Mouse (Mus musculus) intestine, postnatal 0 days (tissue): ENCODE measurements around the gene Ankrd44. TPM values are rescaled to one million over a fixed set of nuclear protein-coding genes. Genes with fewer than 3 reads are reported as not detected.
"Not testable (repeated sequence)": the region's sequence is repeated elsewhere in the genome, so short reads cannot be mapped to it uniquely, and the experiment has no call there.

Experiments
- ATAC-seq: fragments of 200-750 bp; cut with Nextera tagmentation; 2 replicates; pipeline ENCODE4 v1.8.0; 2017; ENCODE audit warnings: mild to moderate bottlenecking, moderate TSS enrichment, moderate library complexity
- H3K27ac ChIP-seq: fragments of 300-500 bp; sonication (generic); 2 replicates; pipeline ENCODE4 v1.5.1; 2014; ENCODE audit warnings: mild to moderate bottlenecking, low read depth, low read length, moderate library complexity
- H3K27me3 ChIP-seq: fragments of 300-500 bp; sonication (generic); replicated peaks from 2 replicates; pipeline ENCODE4 v1.6.1; 2014; ENCODE audit warnings: low read length, mixed read lengths; ENCODE audit not compliant: control insufficient read depth, insufficient read depth
- H3K36me3 ChIP-seq: fragments of 300-500 bp; sonication (generic); 2 replicates; pipeline ENCODE4 v1.6.1; 2014; ENCODE audit warnings: mild to moderate bottlenecking, moderate library complexity; ENCODE audit not compliant: control insufficient read depth, insufficient read depth
- H3K4me1 ChIP-seq: fragments of 300-500 bp; sonication (generic); replicated peaks from 2 replicates; pipeline ENCODE4 v1.6.1; 2014; ENCODE audit warnings: antibody characterized with exemption, low read length, mixed read lengths; ENCODE audit not compliant: control insufficient read depth, insufficient read depth
- H3K4me2 ChIP-seq: fragments of 300-500 bp; sonication (generic); replicated peaks from 2 replicates; pipeline ENCODE4 v1.6.1; 2014; ENCODE audit warnings: low read depth, mild to moderate bottlenecking, moderate library complexity
- H3K4me3 ChIP-seq: fragments of 300-500 bp; sonication (generic); 2 replicates; pipeline ENCODE4 v1.5.1; 2014; ENCODE audit warnings: low read depth, low read length
- H3K9ac ChIP-seq: fragments of 300-500 bp; sonication (generic); 2 replicates; pipeline ENCODE4 v1.6.1; 2014; ENCODE audit warnings: mild to moderate bottlenecking, low read depth, low read length
- H3K9me3 ChIP-seq: fragments of 300-500 bp; sonication (generic); 2 replicates; pipeline ENCODE4 v1.6.1; 2016; ENCODE audit warnings: mixed run types; ENCODE audit not compliant: control insufficient read depth
- CTCF ChIP-seq: sonication (generic); IDR thresholded peaks from 2 replicates; pipeline ENCODE4 v1.5.1; 2016; ENCODE audit warnings: low read depth, mild to moderate bottlenecking, control low read depth, antibody characterized with exemption, moderate library complexity
- WGBS: fragments of 180-500 bp; shearing (Covaris S2); extraction: QIAGEN DNeasy Blood & Tissue Kit; methylation state at CpG from one replicate; pipeline ENCODE4 v1.1.7; 2014; 5-methylcytosine and 5-hydroxymethylcytosine counted together
- polyA plus RNA-seq: library from polyadenylated mRNA; unstranded; fragments of >200 nt; fragmentation: Nextera tagmentation; extraction: Ambion mirVana; gene quantifications from 2 replicates; pipeline ENCODE4 v1.2.1, GENCODE M21; 2015

The Ankrd44 gene
- polyA plus RNA-seq, 1 experiment from 2014 or later, result 5.5 TPM

GRCm38 (mm10) chr1:54958525-54958924 lies 32.3 kb upstream of the Ankrd44 start:
- H3K27ac ChIP-seq, result no peak overlapping the region
- no peaks in the 10 kb centered on the region for H3K4me1 ChIP-seq
- H3K27me3 ChIP-seq, result no peaks in the 10 kb centered on the region
- no peak overlapping the region for H3K4me2 ChIP-seq
- WGBS, result 67% methylated on average over 3 of the region's 3 CpGs
- ATAC-seq, result no peak
- H3K9me3 ChIP-seq, result no peaks in the 10 kb centered on the region
- no peak overlapping the region for H3K9ac ChIP-seq
- peak; percentile 49 for TF ChIP-seq CTCF
- no peak overlapping the region for H3K4me3 ChIP-seq
- no peaks in the 10 kb centered on the region for H3K36me3 ChIP-seq

- H3K27ac ChIP-seq, H3K27me3 ChIP-seq, H3K4me1 ChIP-seq, H3K9ac ChIP-seq, H3K4me3 ChIP-seq, ATAC-seq, H3K4me2 ChIP-seq, H3K9me3 ChIP-seq, H3K36me3 ChIP-seq: not testable (repeated sequence)
- WGBS, result 92% methylated on average over 9 of the region's 14 CpGs
Observed at GRCm38 (mm10) chr1:54956995-54957394, 30.8 kb upstream of the Ankrd44 start.

DNA sequence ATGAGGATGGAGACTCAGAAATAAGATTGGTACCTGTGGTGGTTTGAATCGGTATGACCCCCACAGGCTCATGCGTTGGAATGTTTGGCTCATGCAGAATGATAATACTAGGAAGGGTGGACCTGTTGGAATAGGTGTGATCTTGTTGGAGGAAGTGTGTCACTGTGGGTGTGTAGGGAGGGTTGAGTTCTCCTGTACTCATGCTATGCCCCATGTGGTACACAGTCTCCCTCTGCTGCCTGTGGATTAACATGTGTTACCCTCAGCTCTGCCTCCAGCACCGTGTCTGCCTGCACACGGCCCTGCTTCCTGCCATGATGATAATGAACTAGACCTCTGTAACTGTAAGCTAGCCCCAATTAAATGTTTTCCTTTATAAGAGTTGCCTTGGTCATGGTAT lies 28.7 kb upstream of the Ankrd44 start:
- Histone ChIP-seq H3K9ac (no peak overlapping the region), H3K36me3 (no peaks in the 10 kb centered on the region), H3K9me3 (no peaks in the 10 kb centered on the region), H3K4me3 (no peak overlapping the region), H3K27me3 (no peaks in the 10 kb centered on the region), H3K4me1 (no peaks in the 10 kb centered on the region), H3K27ac (no peak overlapping the region), H3K4me2 (no peak overlapping the region)
- 82% methylated on average over 4 of the region's 4 CpGs for WGBS
- no peak for ATAC-seq
- TF ChIP-seq CTCF, result peak; percentile 15; the same call in 1 of the 2 replicates

DNA sequence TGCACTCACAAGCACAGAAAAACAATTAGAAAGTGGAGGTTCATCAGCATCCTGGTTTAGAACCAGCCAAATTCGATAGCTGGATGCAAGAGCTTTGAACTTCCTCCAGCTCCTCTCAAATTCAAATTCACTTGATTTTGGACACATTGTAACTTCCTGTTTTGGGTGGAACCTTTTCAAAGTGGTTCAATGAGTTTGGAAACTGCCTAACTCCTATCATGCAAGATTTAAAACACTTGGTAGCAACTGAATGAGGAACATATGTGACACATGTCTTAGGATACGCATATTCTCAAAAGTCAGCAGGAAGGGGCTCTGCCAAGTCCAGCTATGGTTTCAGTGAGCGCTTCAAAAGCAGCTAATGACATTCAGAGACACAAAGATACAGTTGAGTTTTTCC lies 18.5 kb upstream of the Ankrd44 start:
- TF ChIP-seq CTCF, result no peak
- Histone ChIP-seq H3K27ac (no peak overlapping the region), H3K4me2 (no peak overlapping the region), H3K4me1 (no peaks in the 10 kb centered on the region), H3K27me3 (no peaks in the 10 kb centered on the region), H3K9ac (no peak overlapping the region), H3K36me3 (no peaks in the 10 kb centered on the region), H3K4me3 (no peak overlapping the region), H3K9me3 (no peaks in the 10 kb centered on the region)
- no peak for ATAC-seq
- 77% methylated on average over 3 of the region's 3 CpGs for WGBS

- TF ChIP-seq CTCF, result no peak
- no peaks in the 10 kb centered on the region for H3K9me3 ChIP-seq
- H3K27me3 ChIP-seq, result no peaks in the 10 kb centered on the region
- no peak for ATAC-seq
- H3K4me1 ChIP-seq, result no peaks in the 10 kb centered on the region
- no peak overlapping the region for H3K4me2 ChIP-seq
- H3K27ac ChIP-seq, result no peak overlapping the region
- 91% methylated on average over 3 of the region's 3 CpGs for WGBS
- no peaks in the 10 kb centered on the region for H3K36me3 ChIP-seq
- no peak overlapping the region for H3K9ac ChIP-seq
- no peak overlapping the region for H3K4me3 ChIP-seq
Observed at GRCm38 (mm10) chr1:54935466-54935865, 9.3 kb upstream of the Ankrd44 start.

- WGBS, result 66% methylated on average over 2 of the region's 2 CpGs
- H3K4me1 ChIP-seq, result no peaks in the 10 kb centered on the region
Observed at GRCm38 (mm10) chr1:54934911-54935310, 8.7 kb upstream of the Ankrd44 start.

GRCm38 (mm10) chr1:54933646-54934045 lies 7.5 kb upstream of the Ankrd44 start:
- no peak for TF ChIP-seq CTCF
- no peak overlapping the region for H3K4me3 ChIP-seq
- no peaks in the 10 kb centered on the region for H3K27me3 ChIP-seq
- no peaks in the 10 kb centered on the region for H3K9me3 ChIP-seq
- no peaks in the 10 kb centered on the region for H3K36me3 ChIP-seq
- WGBS, result 84% methylated on average over 5 of the region's 5 CpGs
- no peak overlapping the region for H3K27ac ChIP-seq
- no peaks in the 10 kb centered on the region for H3K4me1 ChIP-seq
- no peak overlapping the region for H3K9ac ChIP-seq
- no peak for ATAC-seq
- H3K4me2 ChIP-seq, result no peak overlapping the region

More at GRCm38 (mm10) chr1:54934911-54935310, 8.7 kb upstream of the Ankrd44 start:
- Histone ChIP-seq H3K9ac (no peak overlapping the region), H3K4me2 (no peak overlapping the region), H3K4me3 (no peak overlapping the region), H3K9me3 (no peaks in the 10 kb centered on the region), H3K27me3 (no peaks in the 10 kb centered on the region), H3K27ac (no peak overlapping the region), H3K36me3 (no peaks in the 10 kb centered on the region)
- no peak for ATAC-seq
- TF ChIP-seq CTCF, result no peak
